Mouse (Mus musculus): ENCODE measurements around the gene Fcgr4.

GRCm38 (mm10) chr1:171031752-171032151, 13.0 kb downstream of the Fcgr4 start:
- TF ChIP-seq CTCF (IDR thresholded peaks at IDR 0.05; ENCODE audit: control insufficient read depth, insufficient read depth, insufficient read length) (no peak), FOSL1 (IDR thresholded peaks at IDR 0.05; ENCODE audit: insufficient read depth, low read length, poor library complexity, severe bottlenecking) (no peak), MAX (IDR thresholded peaks at IDR 0.05) (no peak), CEBPB (IDR thresholded peaks at IDR 0.05; ENCODE audit: low read depth) (no peak), USF1 (IDR thresholded peaks at IDR 0.05; ENCODE audit: low read depth) (no peak)

All from C2C12 (cell line).